Mouse (Mus musculus): ENCODE measurements at regions not wholly inside any gene's neighbourhood (a gene's known extent, or its start where the extent isn't known, plus 50 kb on each side); places are given as distances from the start of the nearest gene placed in this dataset.

DNA sequence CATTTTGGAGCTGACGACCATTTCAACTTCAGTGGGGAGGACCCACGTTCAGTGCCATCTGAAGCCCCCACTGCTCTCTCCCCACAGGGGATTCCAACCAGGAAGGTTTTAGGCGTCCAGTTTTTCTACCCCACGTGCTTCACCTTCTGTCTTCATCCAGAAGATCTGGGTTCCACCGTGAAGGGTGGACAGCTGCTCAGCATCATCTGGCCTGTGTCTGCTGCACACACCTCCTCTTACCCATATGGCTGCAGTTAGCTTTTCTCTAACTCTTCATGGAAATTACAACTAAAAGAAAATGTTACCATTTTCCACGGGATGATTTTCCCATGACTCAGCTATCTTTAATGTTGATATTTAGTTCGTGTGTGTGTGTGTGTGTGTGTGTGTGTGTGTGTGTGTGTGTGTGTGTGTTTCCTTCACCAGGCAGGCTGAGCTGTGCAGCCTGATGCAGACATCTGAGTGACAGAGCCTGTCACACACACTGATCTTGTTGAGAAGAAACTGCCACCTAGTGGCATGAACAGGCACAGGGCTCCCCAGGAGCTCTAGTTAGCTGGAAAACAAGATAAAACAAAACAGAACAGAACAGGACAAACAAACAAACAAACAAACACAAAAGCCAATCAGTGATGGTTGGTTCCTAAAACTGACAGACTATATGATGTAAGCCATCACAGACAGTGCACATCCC lies 107.5 kb upstream of the Rasgrp1 start:
- TF ChIP-seq MAX (IDR thresholded peaks at IDR 0.05) (no peak), CTCF (IDR thresholded peaks at IDR 0.05; ENCODE audit: control insufficient read depth, insufficient read depth, insufficient read length) (peak; percentile 31)

Data from C2C12 (cell line).